Mouse (Mus musculus) kidney, postnatal 0 days (tissue): Measurements from ENCODE around the gene Cd47. TPM values are rescaled to one million over a fixed set of nuclear protein-coding genes. Genes with fewer than 3 reads are reported as not detected.

Experiments
- ATAC-seq: fragments of 200-750 bp; cut with Nextera tagmentation; replicated peaks from 2 replicates; pipeline ENCODE4 v1.8.0; 2017; ENCODE audit warnings: low read depth, moderate number of reproducible peaks, moderate TSS enrichment, moderate library complexity; ENCODE audit not compliant: low FRiP score
- DNase-seq: peaks from one replicate; pipeline ENCODE4 v3.0.0-alpha.2; 2016; ENCODE audit warnings: low spot score
- H3K27ac ChIP-seq: fragments of 300-500 bp; sonication (generic); 2 replicates; pipeline ENCODE4 v1.5.1; 2014; ENCODE audit warnings: mild to moderate bottlenecking
- H3K27me3 ChIP-seq: fragments of 300-500 bp; sonication (generic); 2 replicates; pipeline ENCODE4 v1.6.1; 2014; ENCODE audit warnings: low read length, mixed read lengths; ENCODE audit not compliant: insufficient read depth
- H3K36me3 ChIP-seq: fragments of 300-500 bp; sonication (generic); 2 replicates; pipeline ENCODE4 v1.6.1; 2014; ENCODE audit warnings: low read length, mixed read lengths; ENCODE audit not compliant: insufficient read depth
- H3K4me1 ChIP-seq: fragments of 300-500 bp; sonication (generic); replicated peaks from 2 replicates; pipeline ENCODE4 v1.6.1; 2014; ENCODE audit warnings: antibody characterized with exemption, low read length, mixed read lengths; ENCODE audit not compliant: insufficient read depth
- H3K4me2 ChIP-seq: fragments of 300-500 bp; sonication (generic); 2 replicates; pipeline ENCODE4 v1.6.1; 2014; ENCODE audit warnings: mild to moderate bottlenecking, low read length, moderate library complexity, mixed read lengths
- H3K4me3 ChIP-seq: fragments of 300-500 bp; sonication (generic); replicated peaks from 2 replicates; pipeline ENCODE4 v1.5.1; 2014; ENCODE audit warnings: low read depth, low read length
- H3K9ac ChIP-seq: fragments of 300-500 bp; sonication (generic); 2 replicates; pipeline ENCODE4 v1.6.1; 2014; ENCODE audit warnings: low read depth, low read length
- H3K9me3 ChIP-seq: fragments of 300-500 bp; sonication (generic); replicated peaks from 2 replicates; pipeline ENCODE4 v1.6.1; 2016; ENCODE audit warnings: low read length, inconsistent platforms, mixed read lengths
- CTCF ChIP-seq: IDR thresholded peaks from 2 replicates; pipeline ENCODE4 v1.5.1; 2016; ENCODE audit warnings: antibody characterized with exemption, low read depth, mild to moderate bottlenecking, moderate library complexity
- WGBS: fragments of 180-500 bp; shearing (Covaris S2); extraction: QIAGEN DNeasy Blood & Tissue Kit; methylation state at CpG from one replicate; pipeline ENCODE4 v1.1.7; 2014; 5-methylcytosine and 5-hydroxymethylcytosine counted together
- polyA plus RNA-seq: library from polyadenylated mRNA; unstranded; fragments of >200 nt; fragmentation: Nextera tagmentation; extraction: Ambion mirVana; gene quantifications from 2 replicates; pipeline ENCODE4 v1.2.1, GENCODE M21; 2015

Cd47 gene
- polyA plus RNA-seq, 1 experiment from 2014 or later: 95.6 TPM

DNA sequence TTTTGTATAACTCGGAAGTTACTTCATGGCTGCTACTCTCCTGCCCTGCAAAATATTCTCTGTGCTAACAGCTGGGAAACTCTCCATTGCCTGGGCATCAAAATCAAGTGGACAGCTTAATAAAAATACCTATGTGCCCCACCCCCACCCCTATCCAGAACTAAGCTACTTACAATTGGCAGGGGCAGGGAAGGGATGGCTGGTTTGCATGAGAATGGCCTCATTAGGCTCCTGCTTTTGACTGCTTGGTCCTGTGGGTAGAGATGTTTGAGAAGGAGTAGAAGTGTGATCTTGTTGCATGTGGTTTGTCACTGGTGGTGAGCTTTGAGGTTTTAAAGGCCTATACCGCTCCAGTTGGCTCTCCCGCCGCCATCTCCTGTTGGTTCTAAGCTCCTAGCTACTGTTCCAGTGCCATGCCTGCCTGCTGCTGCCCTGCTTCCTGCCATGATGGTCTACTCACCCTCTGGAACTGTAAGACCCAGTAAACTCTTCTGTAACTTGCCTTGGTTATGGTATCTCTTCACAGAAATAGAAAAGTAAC lies 31.8 kb upstream of the Cd47 start:
- no peak for TF ChIP-seq CTCF
- no peaks in the 10 kb centered on the region for H3K36me3 ChIP-seq
- no peak for ATAC-seq
- no peak for DNase-seq
- H3K4me2 ChIP-seq: no peak overlapping the region
- WGBS: 88% methylated on average over 4 of the region's 4 CpGs
- no peak overlapping the region for H3K4me3 ChIP-seq
- H3K27me3 ChIP-seq: no peaks in the 10 kb centered on the region
- H3K4me1 ChIP-seq: no peaks in the 10 kb centered on the region
- H3K9ac ChIP-seq: no peak overlapping the region
- no peak overlapping the region for H3K27ac ChIP-seq
- no peaks in the 10 kb centered on the region for H3K9me3 ChIP-seq

DNA sequence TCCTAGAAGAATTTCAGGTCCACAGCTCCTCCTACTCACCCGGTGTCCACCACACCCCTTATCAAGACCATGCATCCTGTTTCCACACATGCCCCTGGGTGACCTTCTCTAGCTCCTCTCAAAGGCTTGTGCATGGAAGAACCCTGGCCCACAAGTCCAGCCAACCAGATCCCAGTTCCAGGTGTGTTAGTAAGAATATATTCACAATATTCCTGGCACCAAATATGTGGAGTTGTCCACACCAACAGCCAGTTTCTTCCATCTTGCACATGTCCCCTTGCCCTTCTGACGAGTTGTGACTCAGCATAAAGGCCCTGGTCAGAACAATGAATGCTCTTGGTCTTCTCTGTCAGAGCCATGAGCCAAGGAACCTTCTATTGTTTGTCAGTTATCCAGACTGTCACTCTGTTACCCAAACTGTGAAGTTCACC lies 30.5 kb upstream of the Cd47 start:
- Histone ChIP-seq H3K4me1 (no peaks in the 10 kb centered on the region), H3K9me3 (no peaks in the 10 kb centered on the region), H3K9ac (no peak overlapping the region), H3K4me3 (no peak overlapping the region), H3K27me3 (no peaks in the 10 kb centered on the region), H3K4me2 (no peak overlapping the region), H3K36me3 (no peaks in the 10 kb centered on the region), H3K27ac (no peak overlapping the region)
- WGBS: 83% methylated on average over 2 of the region's 2 CpGs
- ATAC-seq (no peak), DNase-seq (no peak)
- TF ChIP-seq CTCF: no peak

DNA sequence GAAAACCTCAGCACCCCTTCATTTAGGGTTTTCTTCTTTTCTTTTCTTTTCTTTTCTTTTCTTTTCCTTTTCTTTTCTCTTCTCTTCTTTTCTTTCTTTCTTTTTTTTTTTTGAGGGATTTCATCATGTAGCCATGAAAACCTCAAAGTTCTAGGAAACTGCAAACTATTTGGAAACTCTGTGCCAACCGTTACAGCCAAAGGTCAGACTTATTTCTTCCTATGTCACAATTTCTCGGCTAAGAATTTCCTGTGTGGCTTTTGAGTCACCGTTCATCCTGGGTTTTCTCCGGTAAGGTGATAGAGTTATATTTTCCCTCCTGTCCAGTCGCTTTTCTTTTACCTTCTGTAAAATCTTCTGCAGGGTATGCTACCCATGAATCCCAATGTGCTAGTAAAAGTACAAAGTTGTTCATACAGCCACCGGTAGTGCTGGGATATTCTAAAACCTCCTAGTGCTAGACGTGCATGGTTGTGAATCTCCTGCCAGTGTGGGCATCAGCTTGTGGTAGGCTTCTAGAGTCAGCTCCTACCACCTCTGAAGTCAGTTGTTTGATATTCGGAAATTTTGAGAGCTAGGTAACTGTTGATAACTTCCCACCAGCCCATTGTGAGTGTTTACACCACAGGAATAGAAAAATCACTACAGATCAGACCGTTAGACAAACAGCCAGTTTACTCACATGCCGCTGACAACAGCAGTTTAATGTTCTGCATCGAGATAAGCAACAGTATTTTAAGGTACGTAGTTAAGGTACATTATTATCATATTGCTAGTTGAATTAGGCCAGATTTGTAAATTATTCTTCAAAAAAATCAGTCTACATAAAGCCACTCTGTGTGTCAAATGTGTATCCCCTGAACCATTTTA lies 29.8 kb upstream of the Cd47 start:
- Histone ChIP-seq H3K4me2 (no peak overlapping the region), H3K4me1 (no peaks in the 10 kb centered on the region), H3K36me3 (no peaks in the 10 kb centered on the region), H3K27me3 (no peaks in the 10 kb centered on the region), H3K9me3 (no peaks in the 10 kb centered on the region), H3K4me3 (no peak overlapping the region), H3K27ac (no peak overlapping the region), H3K9ac (no peak overlapping the region)
- TF ChIP-seq CTCF: no peak
- no peak for DNase-seq
- no peak for ATAC-seq
- WGBS: 81% methylated on average over 12 of the region's 12 CpGs

DNA sequence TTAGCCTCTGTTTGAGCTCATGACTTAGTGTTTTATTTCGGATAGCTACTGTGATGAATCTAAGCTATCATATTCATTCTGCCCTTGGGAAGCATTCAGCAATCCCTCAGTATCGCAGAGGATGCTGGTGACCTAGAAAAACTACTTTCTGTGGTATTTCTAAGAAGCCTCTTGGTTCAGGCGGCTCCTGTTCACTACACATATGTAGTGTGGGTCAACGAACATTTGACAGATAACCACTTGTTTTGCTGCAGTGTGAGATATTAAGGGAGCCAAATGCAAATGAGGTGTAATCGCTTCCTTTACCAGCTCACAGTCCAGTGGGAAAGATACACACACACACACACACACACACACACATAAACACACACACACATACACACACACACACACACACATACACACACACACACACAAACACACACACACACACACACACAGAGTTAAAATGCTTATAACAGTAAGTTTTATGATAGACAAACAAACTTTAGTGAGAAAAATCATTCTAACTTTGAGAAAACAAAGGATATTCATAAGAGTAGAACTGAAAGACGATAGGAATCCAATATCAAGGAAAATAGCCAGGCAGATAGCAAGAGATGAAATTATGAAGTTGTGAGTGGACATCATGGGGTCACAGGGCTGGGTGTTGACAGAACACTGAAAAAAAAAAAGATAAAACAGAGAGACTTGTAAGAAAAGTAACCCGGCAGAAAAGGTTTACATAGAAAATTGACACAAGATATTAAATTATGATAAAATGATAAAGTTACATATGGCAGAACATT lies 28.5 kb upstream of the Cd47 start:
- no peaks in the 10 kb centered on the region for H3K36me3 ChIP-seq
- 86% methylated on average over 7 of the region's 7 CpGs for WGBS
- no peaks in the 10 kb centered on the region for H3K4me1 ChIP-seq
- H3K4me2 ChIP-seq: no peak overlapping the region
- H3K9ac ChIP-seq: no peak overlapping the region
- ATAC-seq: no peak
- no peak overlapping the region for H3K4me3 ChIP-seq
- no peak overlapping the region for H3K27ac ChIP-seq
- no peaks in the 10 kb centered on the region for H3K27me3 ChIP-seq
- DNase-seq: no peak
- H3K9me3 ChIP-seq: no peaks in the 10 kb centered on the region
- no peak for TF ChIP-seq CTCF

DNA sequence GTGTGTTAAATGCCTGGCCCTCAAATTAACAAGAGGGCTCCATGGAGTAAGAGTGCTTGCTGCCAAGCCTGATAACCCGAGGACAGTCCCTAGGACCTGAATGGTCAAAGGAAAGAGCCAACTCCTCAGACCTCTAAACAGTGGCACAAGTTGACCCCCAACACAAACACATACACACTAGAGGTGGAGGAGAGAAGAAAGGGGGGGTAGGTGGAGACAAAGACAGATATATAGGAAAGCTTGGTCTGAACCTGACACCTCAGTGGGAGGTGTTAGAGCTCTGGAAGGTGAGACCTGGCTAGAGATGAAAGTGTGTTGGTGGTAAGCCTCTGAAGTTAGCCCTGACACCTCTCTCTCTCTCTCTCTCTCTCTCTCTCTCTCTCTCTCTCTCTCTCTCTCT lies 27.8 kb upstream of the Cd47 start:
- Histone ChIP-seq H3K4me1 (no peaks in the 10 kb centered on the region), H3K27ac (no peak overlapping the region), H3K4me3 (no peak overlapping the region), H3K27me3 (no peaks in the 10 kb centered on the region), H3K36me3 (no peaks in the 10 kb centered on the region), H3K9ac (no peak overlapping the region), H3K4me2 (no peak overlapping the region), H3K9me3 (no peaks in the 10 kb centered on the region)
- TF ChIP-seq CTCF: no peak
- no peak for DNase-seq
- ATAC-seq: no peak
- WGBS: 24% methylated on average over 1 of the region's 1 CpGs

DNA sequence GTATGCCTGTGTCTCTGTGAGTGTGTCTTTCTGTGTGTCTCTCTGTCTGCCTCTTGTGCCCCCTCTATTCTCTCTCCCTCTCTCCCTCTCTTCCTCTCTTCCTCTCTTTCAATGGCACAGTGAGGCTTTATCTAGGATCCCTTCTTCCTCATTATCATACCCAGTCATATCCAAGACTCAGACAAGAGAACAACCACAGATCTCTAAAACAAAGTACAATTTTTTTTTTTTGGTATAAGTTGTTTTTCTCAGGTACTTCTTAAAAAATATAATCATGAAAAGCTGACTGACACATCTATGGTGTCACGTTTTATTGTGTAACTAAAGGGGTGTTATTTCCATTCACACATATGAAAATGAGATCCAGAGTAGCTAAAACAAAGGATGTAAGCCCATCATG lies 27.3 kb upstream of the Cd47 start:
- no peak overlapping the region for H3K27ac ChIP-seq
- no peaks in the 10 kb centered on the region for H3K4me1 ChIP-seq
- 87% methylated on average over 1 of the region's 1 CpGs for WGBS
- TF ChIP-seq CTCF: no peak
- ATAC-seq: no peak
- no peak overlapping the region for H3K4me3 ChIP-seq
- no peaks in the 10 kb centered on the region for H3K9me3 ChIP-seq
- H3K36me3 ChIP-seq: no peaks in the 10 kb centered on the region
- no peak overlapping the region for H3K4me2 ChIP-seq
- no peak overlapping the region for H3K9ac ChIP-seq
- no peaks in the 10 kb centered on the region for H3K27me3 ChIP-seq
- no peak for DNase-seq
